Mouse (Mus musculus): ENCODE measurements around the gene Ric1. TPM values are rescaled to one million over a fixed set of nuclear protein-coding genes. Genes with fewer than 3 reads are reported as not detected.
A peak's percentile ranks its signal among the peaks of the same experiment; 100 is the strongest.

Gene Ric1
- total and polyA plus RNA-seq, 3 experiments: 13.5 to 59.1 (median 50.5) TPM

DNA sequence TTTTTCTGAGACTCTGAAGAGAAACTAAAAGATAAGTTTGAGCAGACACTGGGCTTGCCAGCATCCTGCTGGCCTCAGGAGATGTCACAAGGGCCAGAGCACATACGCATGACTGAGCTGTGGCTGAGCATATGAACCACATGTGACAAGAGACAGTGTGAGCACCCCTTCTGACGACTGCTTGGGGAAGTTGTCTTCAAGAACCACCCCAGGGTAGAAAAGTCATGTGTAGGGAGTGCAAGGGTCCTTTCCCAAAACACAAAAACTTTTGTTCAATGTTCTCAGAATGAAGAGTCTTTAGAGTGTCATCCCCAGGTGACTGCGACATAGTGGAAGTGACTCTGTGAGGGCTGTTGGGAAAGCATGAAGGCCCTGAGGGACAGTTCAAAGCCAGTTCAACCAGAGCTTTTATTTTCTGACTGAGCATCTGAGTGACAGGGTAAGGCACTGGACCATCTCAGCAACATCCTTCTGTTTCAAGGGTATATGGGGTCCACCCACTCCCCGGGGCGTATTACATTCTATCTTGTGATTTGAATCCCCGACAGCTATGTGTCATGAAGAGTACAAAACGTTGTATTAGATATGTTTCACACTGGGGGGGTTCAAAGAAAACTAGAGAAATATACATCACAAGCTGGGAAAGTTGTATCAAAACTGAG, 35.4 kb upstream of the Ric1 start:
- Histone ChIP-seq H3K4me3 (ENCODE audit: low read depth, low read length) (no peak overlapping the region), H3K27me3 (ENCODE audit: insufficient read depth, low read length) (peaks cover 16% of the 10 kb centered on the region; the same call in 1 of the 2 replicates), H3K36me3 (replicated peaks) (no peaks in the 10 kb centered on the region), H3K9me3 (replicated peaks) (no peaks in the 10 kb centered on the region), H3K4me1 (ENCODE audit: insufficient read depth, low read depth, low read length) (peaks cover 54% of the 10 kb centered on the region)
- ATAC-seq (ENCODE audit: extremely low read depth, insufficient number of reproducible peaks, low FRiP score, poor library complexity, severe bottlenecking) (peak; percentile 72), DNase-seq (ENCODE audit: low spot score) (peak; percentile 31)
- no peak for TF ChIP-seq CTCF (IDR thresholded peaks at IDR 0.05; ENCODE audit: low read depth, low read length)
- no peak for TF ChIP-seq TAL1 (conservative IDR thresholded peaks at IDR 0.05; ENCODE audit: low read depth, low read length)
- no peak for TF ChIP-seq GATA1 (IDR thresholded peaks at IDR 0.05; ENCODE audit: borderline replicate concordance, low read length)
- TF ChIP-seq GATA2 (IDR thresholded peaks at IDR 0.05; ENCODE audit: borderline replicate concordance, low read depth, low read length): no peak
- no peak for TF ChIP-seq POLR2AphosphoS5 (IDR thresholded peaks at IDR 0.05; ENCODE audit: insufficient replicate concordance, low read depth, low read length)

DNA sequence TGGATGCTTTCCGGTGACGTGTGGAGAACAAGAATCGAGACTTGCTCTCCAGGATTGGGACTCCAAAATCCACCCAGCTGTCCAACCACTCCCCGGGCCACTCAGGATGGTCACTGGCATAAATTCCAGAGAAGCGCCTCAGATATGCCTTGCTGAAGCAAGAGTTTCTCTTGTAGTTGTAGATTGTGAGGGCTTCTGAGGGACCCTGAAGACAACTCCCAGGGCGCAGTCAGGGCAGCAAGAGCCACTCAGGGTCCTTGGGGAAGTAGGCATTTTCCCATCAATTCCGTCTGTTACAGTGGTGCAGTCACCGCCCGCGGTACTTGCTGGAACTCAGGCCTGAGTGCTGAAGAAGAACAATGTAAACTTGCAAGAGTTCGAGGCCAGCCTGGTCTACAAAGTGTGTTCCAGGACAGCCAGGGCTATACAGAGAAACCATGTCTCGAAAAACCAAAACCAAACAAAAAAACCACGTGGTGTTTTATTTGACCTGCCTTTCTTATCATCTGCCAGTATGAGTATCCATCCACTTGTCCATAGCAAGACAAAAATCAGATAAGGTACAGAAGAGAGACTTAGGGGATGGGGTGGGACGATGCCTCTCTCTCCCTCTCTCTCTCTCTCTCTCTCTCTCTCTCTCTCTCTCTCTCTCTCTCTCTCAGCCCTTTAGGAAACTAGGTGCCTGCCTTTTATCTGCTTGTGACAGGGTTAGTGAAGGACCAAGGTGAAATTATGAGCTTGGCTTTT, 34.6 kb upstream of the Ric1 start:
- no peak for ATAC-seq (ENCODE audit: extremely low read depth, insufficient number of reproducible peaks, low FRiP score, poor library complexity, severe bottlenecking)
- peaks cover 48% of the 10 kb centered on the region for H3K4me1 ChIP-seq (ENCODE audit: insufficient read depth, low read depth, low read length)
- H3K9me3 ChIP-seq (replicated peaks): no peaks in the 10 kb centered on the region
- DNase-seq (ENCODE audit: low spot score): no peak
- H3K4me3 ChIP-seq (ENCODE audit: low read depth, low read length): no peak overlapping the region
- peaks cover 21% of the 10 kb centered on the region; the same call in 1 of the 2 replicates for H3K27me3 ChIP-seq (ENCODE audit: insufficient read depth, low read length)
- H3K36me3 ChIP-seq (replicated peaks): no peaks in the 10 kb centered on the region
- no peak for TF ChIP-seq GATA2 (IDR thresholded peaks at IDR 0.05; ENCODE audit: borderline replicate concordance, low read depth, low read length)
- TF ChIP-seq GATA1 (IDR thresholded peaks at IDR 0.05; ENCODE audit: borderline replicate concordance, low read length): no peak
- no peak for TF ChIP-seq TAL1 (conservative IDR thresholded peaks at IDR 0.05; ENCODE audit: low read depth, low read length)
- no peak for TF ChIP-seq CTCF (IDR thresholded peaks at IDR 0.05; ENCODE audit: low read depth, low read length)
- no peak for TF ChIP-seq POLR2AphosphoS5 (IDR thresholded peaks at IDR 0.05; ENCODE audit: insufficient replicate concordance, low read depth, low read length)

DNA sequence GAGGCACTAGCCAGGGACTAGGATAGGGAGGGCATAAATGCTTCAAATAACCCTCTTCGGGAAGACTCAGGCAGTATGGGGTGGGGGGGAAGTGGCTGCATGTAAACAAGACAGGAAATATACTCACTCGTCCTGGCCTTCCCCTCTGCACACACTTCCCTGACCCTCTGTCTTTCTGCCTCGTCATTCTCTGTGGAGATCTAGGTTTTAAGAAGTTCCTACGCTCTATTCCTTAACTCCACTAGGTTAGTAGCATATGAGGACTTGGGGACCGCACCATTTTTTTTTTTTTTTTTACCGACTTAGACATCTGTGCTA, 34.0 kb upstream of the Ric1 start:
- no peak overlapping the region for H3K4me3 ChIP-seq (ENCODE audit: low read depth, low read length)
- DNase-seq (ENCODE audit: low spot score): no peak
- peaks cover 23% of the 10 kb centered on the region; the same call in 1 of the 2 replicates for H3K27me3 ChIP-seq (ENCODE audit: insufficient read depth, low read length)
- H3K9me3 ChIP-seq (replicated peaks): no peaks in the 10 kb centered on the region
- peaks cover 46% of the 10 kb centered on the region for H3K4me1 ChIP-seq (ENCODE audit: insufficient read depth, low read depth, low read length)
- ATAC-seq (ENCODE audit: extremely low read depth, insufficient number of reproducible peaks, low FRiP score, poor library complexity, severe bottlenecking): no peak; the same call in 1 of the 2 replicates
- no peaks in the 10 kb centered on the region for H3K36me3 ChIP-seq (replicated peaks)
- no peak for TF ChIP-seq GATA2 (IDR thresholded peaks at IDR 0.05; ENCODE audit: borderline replicate concordance, low read depth, low read length)
- TF ChIP-seq TAL1 (conservative IDR thresholded peaks at IDR 0.05; ENCODE audit: low read depth, low read length): no peak
- no peak for TF ChIP-seq CTCF (IDR thresholded peaks at IDR 0.05; ENCODE audit: low read depth, low read length)
- TF ChIP-seq POLR2AphosphoS5 (IDR thresholded peaks at IDR 0.05; ENCODE audit: insufficient replicate concordance, low read depth, low read length): no peak
- TF ChIP-seq GATA1 (IDR thresholded peaks at IDR 0.05; ENCODE audit: borderline replicate concordance, low read length): no peak

DNA sequence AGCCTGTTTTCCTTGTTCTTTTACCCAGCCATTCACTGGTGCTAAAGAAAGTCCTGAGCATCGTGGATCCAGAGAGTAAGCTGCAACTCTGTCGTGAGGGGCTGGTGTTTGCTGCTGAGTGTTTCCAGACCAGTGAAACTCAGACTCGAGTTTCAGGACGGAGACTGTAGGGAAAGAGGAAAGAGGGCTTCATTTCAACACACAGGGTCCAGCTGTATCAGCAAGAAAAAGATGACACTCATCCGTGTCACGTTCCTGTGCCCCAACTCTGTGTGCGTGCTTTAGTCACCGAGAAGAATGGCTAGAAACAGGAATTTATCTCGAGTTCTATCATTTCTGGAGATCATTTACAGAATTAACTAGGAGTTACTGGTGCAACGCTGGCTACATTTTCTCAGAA, 33.7 kb upstream of the Ric1 start:
- DNase-seq (ENCODE audit: low spot score): no peak
- no peak for TF ChIP-seq CTCF (IDR thresholded peaks at IDR 0.05; ENCODE audit: low read depth, low read length)
- TF ChIP-seq GATA2 (IDR thresholded peaks at IDR 0.05; ENCODE audit: borderline replicate concordance, low read depth, low read length): no peak
- TF ChIP-seq POLR2AphosphoS5 (IDR thresholded peaks at IDR 0.05; ENCODE audit: insufficient replicate concordance, low read depth, low read length): no peak
- TF ChIP-seq TAL1 (conservative IDR thresholded peaks at IDR 0.05; ENCODE audit: low read depth, low read length): no peak
- TF ChIP-seq GATA1 (IDR thresholded peaks at IDR 0.05; ENCODE audit: borderline replicate concordance, low read length): no peak
- Histone ChIP-seq H3K9me3 (replicated peaks) (no peaks in the 10 kb centered on the region), H3K4me3 (ENCODE audit: low read depth, low read length) (no peak overlapping the region), H3K4me1 (ENCODE audit: insufficient read depth, low read depth, low read length) (peaks cover 49% of the 10 kb centered on the region), H3K36me3 (replicated peaks) (no peaks in the 10 kb centered on the region), H3K27me3 (ENCODE audit: insufficient read depth, low read length) (peaks cover 26% of the 10 kb centered on the region)
- no peak for ATAC-seq (ENCODE audit: extremely low read depth, insufficient number of reproducible peaks, low FRiP score, poor library complexity, severe bottlenecking)

DNA sequence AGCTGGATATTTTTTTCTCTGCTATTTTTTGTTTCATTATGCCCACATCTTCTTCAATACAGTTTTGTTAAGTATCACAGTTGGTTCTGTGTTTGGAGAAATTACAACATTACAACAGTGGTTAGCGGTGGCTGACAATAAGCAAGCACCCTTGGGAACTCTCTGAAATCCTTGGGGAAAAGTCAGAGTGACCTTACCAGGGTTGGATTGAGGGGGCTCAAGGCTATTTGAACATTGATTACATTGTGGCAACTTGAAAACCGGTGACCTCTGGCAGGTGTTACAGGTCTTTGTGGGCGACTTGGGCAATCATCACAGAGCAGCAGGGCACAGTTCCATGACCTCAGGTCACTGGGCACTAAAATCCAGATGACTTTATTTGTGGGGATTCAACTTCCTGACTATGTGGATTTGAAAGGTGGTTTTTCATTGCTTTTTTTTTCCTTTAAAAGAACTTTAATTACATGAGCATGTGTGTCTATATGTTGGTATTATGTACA, 32.2 kb upstream of the Ric1 start:
- Histone ChIP-seq H3K36me3 (replicated peaks) (no peaks in the 10 kb centered on the region), H3K4me3 (ENCODE audit: low read depth, low read length) (no peak overlapping the region), H3K27me3 (ENCODE audit: insufficient read depth, low read length) (peaks cover 24% of the 10 kb centered on the region), H3K9me3 (replicated peaks) (no peaks in the 10 kb centered on the region), H3K4me1 (ENCODE audit: insufficient read depth, low read depth, low read length) (peaks cover 44% of the 10 kb centered on the region)
- DNase-seq (ENCODE audit: low spot score) (no peak), ATAC-seq (ENCODE audit: extremely low read depth, insufficient number of reproducible peaks, low FRiP score, poor library complexity, severe bottlenecking) (no peak)
- TF ChIP-seq TAL1 (conservative IDR thresholded peaks at IDR 0.05; ENCODE audit: low read depth, low read length) (no peak), POLR2AphosphoS5 (IDR thresholded peaks at IDR 0.05; ENCODE audit: insufficient replicate concordance, low read depth, low read length) (no peak), GATA2 (IDR thresholded peaks at IDR 0.05; ENCODE audit: borderline replicate concordance, low read depth, low read length) (no peak), GATA1 (IDR thresholded peaks at IDR 0.05; ENCODE audit: borderline replicate concordance, low read length) (no peak), CTCF (IDR thresholded peaks at IDR 0.05; ENCODE audit: low read depth, low read length) (no peak)

DNA sequence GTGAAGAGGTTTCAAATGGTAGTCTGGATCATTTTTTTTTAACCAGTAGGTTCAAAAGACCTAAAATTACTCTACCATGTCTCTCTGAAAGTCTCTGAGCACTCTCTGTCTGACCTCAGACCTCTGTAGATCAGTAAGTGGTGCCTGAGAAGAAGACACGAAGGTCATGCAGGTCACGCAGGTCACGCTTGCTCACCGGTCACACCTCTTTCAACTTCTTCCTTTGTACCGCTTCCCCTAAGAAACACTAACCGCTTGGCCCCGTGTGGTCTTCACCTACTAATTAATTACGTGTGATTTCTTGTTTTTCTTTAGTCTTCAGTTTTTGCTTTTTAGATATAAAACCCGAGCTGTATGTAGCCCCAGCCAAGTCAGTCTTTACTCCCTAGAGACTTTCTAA, 30.6 kb upstream of the Ric1 start:
- TF ChIP-seq POLR2AphosphoS5 (IDR thresholded peaks at IDR 0.05; ENCODE audit: insufficient replicate concordance, low read depth, low read length) (no peak), GATA2 (IDR thresholded peaks at IDR 0.05; ENCODE audit: borderline replicate concordance, low read depth, low read length) (no peak), GATA1 (IDR thresholded peaks at IDR 0.05; ENCODE audit: borderline replicate concordance, low read length) (no peak), CTCF (IDR thresholded peaks at IDR 0.05; ENCODE audit: low read depth, low read length) (no peak), TAL1 (conservative IDR thresholded peaks at IDR 0.05; ENCODE audit: low read depth, low read length) (no peak)
- H3K36me3 ChIP-seq (replicated peaks): no peaks in the 10 kb centered on the region
- ATAC-seq (ENCODE audit: extremely low read depth, insufficient number of reproducible peaks, low FRiP score, poor library complexity, severe bottlenecking): no peak
- H3K4me1 ChIP-seq (ENCODE audit: insufficient read depth, low read depth, low read length): peaks cover 42% of the 10 kb centered on the region
- no peak overlapping the region for H3K4me3 ChIP-seq (ENCODE audit: low read depth, low read length)
- peaks cover 24% of the 10 kb centered on the region for H3K27me3 ChIP-seq (ENCODE audit: insufficient read depth, low read length)
- H3K9me3 ChIP-seq (replicated peaks): no peaks in the 10 kb centered on the region
- DNase-seq (ENCODE audit: low spot score): no peak
